In the genomic region with DNA sequence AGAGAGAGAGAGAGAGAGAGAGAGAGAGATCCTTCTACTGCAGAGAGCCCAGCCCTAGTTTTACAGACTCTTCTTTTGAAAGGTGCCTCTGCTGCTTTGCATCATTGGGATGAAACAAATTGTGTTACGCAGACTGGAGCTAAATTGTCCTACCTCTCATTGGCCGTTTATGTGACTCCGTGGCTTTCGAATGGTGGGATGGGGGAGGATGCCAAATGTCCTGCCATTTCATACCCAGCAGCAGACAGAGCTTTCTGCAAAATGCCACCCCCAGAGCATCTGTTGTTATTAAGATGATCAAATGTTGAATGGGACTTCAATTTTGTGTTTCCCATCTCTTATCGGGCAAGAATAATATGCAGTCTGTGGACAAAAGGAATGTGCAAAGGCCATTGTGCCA, we compare ENCODE assay signal across 23 mouse cellular contexts.
DNase-seq lines count a peak whose midpoint lies in the region; ATAC-seq lines count a peak whose summit lies in the region.
"Had no signal": no experiment of that assay in that cellular context is flagged by ENCODE, and none has a peak within 500 bp of the region (broad histone marks: within the 10 kb centered on the region; RNA-seq: fewer than 3 reads in every experiment).

No protein-coding gene starts in this region.

- no peaks in the 10 kb centered on the region for H3K36me3 ChIP-seq in kidney, embryonic 14.5 days (ENCODE audit: control insufficient read depth, insufficient read depth, low read length)
- H3K36me3 ChIP-seq: forebrain, embryonic 10.5 days; heart, embryonic 12.5 days; heart, embryonic 15.5 days; hindbrain, embryonic 12.5 days; hindbrain, embryonic 15.5 days had no signal

- no peaks in the 10 kb centered on the region for H3K9me3 ChIP-seq in kidney, embryonic 14.5 days (ENCODE audit: control insufficient read depth, low read length)
- H3K9me3 ChIP-seq: forebrain, embryonic 10.5 days; forebrain, embryonic 13.5 days; heart, embryonic 12.5 days; heart, embryonic 15.5 days; hindbrain, embryonic 12.5 days; hindbrain, embryonic 15.5 days had no signal

- no peaks in the 10 kb centered on the region for H3K27me3 ChIP-seq in kidney, embryonic 14.5 days (ENCODE audit: control insufficient read depth, insufficient read depth, low read length)
- H3K27me3 ChIP-seq: heart, embryonic 12.5 days; heart, embryonic 15.5 days; hindbrain, embryonic 12.5 days; hindbrain, embryonic 15.5 days had no signal

- no peak overlapping the region for H3K4me3 ChIP-seq in kidney, embryonic 14.5 days (ENCODE audit: low read length)
- H3K4me3 ChIP-seq: forebrain, embryonic 10.5 days; forebrain, embryonic 13.5 days; heart, embryonic 12.5 days; heart, embryonic 15.5 days; hindbrain, embryonic 12.5 days; hindbrain, embryonic 15.5 days had no signal

- peak; percentile 73 for DNase-seq in layer of hippocampus, adult 11-12 months (ENCODE audit: low spot score)
- DNase-seq in layer of hippocampus, postnatal 10 days (ENCODE audit: low spot score in 2 of 2) = no peak
- DNase-seq in right cerebral cortex, adult 2 months (ENCODE audit: low spot score in 2 of 2) = peak; percentile 25 to 26
- no peak for DNase-seq in right cerebral cortex, postnatal 10 days (ENCODE audit: low spot score in 2 of 2)
- DNase-seq in layer of hippocampus, adult 9-10 months (ENCODE audit: low spot score) = peak; percentile 60
- DNase-seq: adrenal gland, adult 2 months; adrenal gland, postnatal 14 days; B cell, adult 2 months; cerebellum, adult 18-20 months; cerebellum, adult 9-10 months; cerebellum, postnatal 14 days; gastrocnemius, postnatal 25 days; heart, adult 18-20 months; heart, postnatal 10 days had no signal

- no peaks in the 10 kb centered on the region for H3K4me1 ChIP-seq in kidney, embryonic 14.5 days (ENCODE audit: control insufficient read depth, insufficient read depth, low read length)
- H3K4me1 ChIP-seq: forebrain, embryonic 13.5 days; hindbrain, embryonic 12.5 days; hindbrain, embryonic 15.5 days had no signal

- H3K9ac ChIP-seq in kidney, embryonic 14.5 days (ENCODE audit: low read depth, low read length) = no peak overlapping the region
- H3K9ac ChIP-seq: forebrain, embryonic 13.5 days; heart, embryonic 12.5 days; heart, embryonic 15.5 days; hindbrain, embryonic 12.5 days; hindbrain, embryonic 15.5 days had no signal

- no peak overlapping the region for H3K4me2 ChIP-seq in kidney, embryonic 14.5 days (replicated peaks; ENCODE audit: low read depth, low read length)
- H3K4me2 ChIP-seq: forebrain, embryonic 13.5 days; heart, embryonic 12.5 days; heart, embryonic 15.5 days; hindbrain, embryonic 12.5 days; hindbrain, embryonic 15.5 days had no signal

- no peak overlapping the region for H3K27ac ChIP-seq in kidney, embryonic 14.5 days (ENCODE audit: low read depth, low read length)
- H3K27ac ChIP-seq: forebrain, embryonic 10.5 days; forebrain, embryonic 13.5 days; heart, embryonic 15.5 days; hindbrain, embryonic 12.5 days; hindbrain, embryonic 15.5 days had no signal

- no peak for ATAC-seq in CD4-positive, CD25-positive, alpha-beta regulatory T cell, adult 4 months
- ATAC-seq in kidney, embryonic 14.5 days (ENCODE audit: low FRiP score, low TSS enrichment) = no peak
- ATAC-seq: forebrain, embryonic 13.5 days; forebrain, embryonic 16.5 days had no signal

- WGBS in kidney, embryonic 14.5 days = 47% methylated on average over 5 of the region's 5 CpGs

Comparison
In these comparisons a context has a peak if more than half of its experiments do, and no peak if none do; other contexts are left out.
1. DNase-seq: peak in layer of hippocampus, adult 11-12 months (single experiment), right cerebral cortex, adult 2 months (2 of 2) and layer of hippocampus, adult 9-10 months (single experiment); none in layer of hippocampus, postnatal 10 days (0 of 2) and right cerebral cortex, postnatal 10 days (0 of 2).